Mouse (Mus musculus): Measurements from ENCODE around the gene Naa20.

DNA sequence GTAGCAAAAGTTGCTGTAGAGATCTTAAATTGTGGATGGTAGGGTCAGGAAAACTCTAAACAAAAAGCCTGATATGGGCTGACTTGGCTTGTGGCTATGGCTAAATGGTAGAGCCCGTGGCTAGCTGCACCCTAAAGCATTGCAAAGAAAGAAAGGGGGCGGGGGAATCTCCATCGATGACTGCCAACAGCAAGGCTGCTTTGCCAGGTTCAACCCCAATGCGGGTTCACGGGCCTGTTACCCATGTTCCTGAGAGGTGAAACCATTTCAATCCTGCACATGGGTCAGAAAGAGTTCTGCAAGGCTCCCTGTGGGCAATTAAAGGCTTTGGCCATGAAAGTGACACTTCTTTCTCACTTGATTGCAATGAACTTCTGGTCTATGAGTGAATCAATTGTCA, 20.0 kb upstream of the Naa20 start:
- TF ChIP-seq GATA1 (IDR thresholded peaks at IDR 0.05; ENCODE audit: borderline replicate concordance, low read length) (no peak), FLI1 (IDR thresholded peaks at IDR 0.05; ENCODE audit: low read length) (no peak)
